Mouse (Mus musculus) small intestine, adult 2 months (tissue): ENCODE data around the gene Soat1. TPM values are rescaled to one million over a fixed set of nuclear protein-coding genes. Genes with fewer than 3 reads are reported as not detected.

Experiments used
- H3K27ac ChIP-seq: fragments of 200-500 bp; 2 replicates; pipeline ENCODE4 v1.5.1; 2012; ENCODE audit warnings: low read depth, low read length, control low read depth, inconsistent platforms; ENCODE audit not compliant: insufficient read depth
- H3K27me3 ChIP-seq: fragments of 200-500 bp; 2 replicates; pipeline ENCODE4 v1.6.1; 2012; ENCODE audit warnings: mild to moderate bottlenecking, moderate library complexity, low read length, inconsistent platforms; ENCODE audit not compliant: control insufficient read depth, insufficient read depth
- H3K36me3 ChIP-seq: fragments of 200-500 bp; 2 replicates; pipeline ENCODE4 v1.6.1; 2012; ENCODE audit warnings: mild to moderate bottlenecking, low read length, control low read depth, inconsistent platforms; ENCODE audit not compliant: control insufficient read depth, insufficient read depth
- H3K4me1 ChIP-seq: fragments of 200-500 bp; 2 replicates; pipeline ENCODE4 v1.6.1; 2012; ENCODE audit warnings: low read length, inconsistent platforms, mixed read lengths; ENCODE audit not compliant: control insufficient read depth, insufficient read depth, insufficient read length
- H3K4me3 ChIP-seq: fragments of 200-500 bp; 2 replicates; pipeline ENCODE4 v1.5.1; 2012; ENCODE audit warnings: low read depth, mild to moderate bottlenecking, control low read depth, inconsistent platforms, low read length, moderate library complexity
- CTCF ChIP-seq: fragments of 200-500 bp; IDR thresholded peaks from 2 replicates; pipeline ENCODE4 v1.5.1; 2012; ENCODE audit warnings: low read depth, mild to moderate bottlenecking, control low read depth, inconsistent platforms, low read length, moderate library complexity, mixed read lengths; ENCODE audit not compliant: insufficient replicate concordance, insufficient read length; ENCODE audit errors: extremely low read depth
- POLR2A ChIP-seq: fragments of 200-500 bp; IDR thresholded peaks from 2 replicates; pipeline ENCODE4 v1.6.1; 2012; ENCODE audit warnings: low read depth, mild to moderate bottlenecking, control low read depth, inconsistent platforms, low read length, moderate library complexity
- WGBS: fragments of 180-500 bp; shearing (Covaris S2); methylation state at CpG from one replicate; pipeline ENCODE4 v1.1.7; 2018; 5-methylcytosine and 5-hydroxymethylcytosine counted together
- polyA plus RNA-seq: library from polyadenylated mRNA; depleted of rRNA; stranded (reverse); fragments of >200 nt; gene quantifications from 2 replicates; pipeline ENCODE4 v1.2.3, GENCODE M21; 2012

Soat1 gene
- polyA plus RNA-seq, 1 experiment: 6.1 TPM

- Histone ChIP-seq H3K36me3 (no peaks in the 10 kb centered on the region), H3K27ac (no peak overlapping the region), H3K4me3 (peak overlapping the region; percentile 43), H3K27me3 (no peaks in the 10 kb centered on the region), H3K4me1 (peaks cover 22% of the 10 kb centered on the region)
- TF ChIP-seq CTCF: no peak
- TF ChIP-seq POLR2A: no peak
- WGBS: 4% methylated on average over 11 of the region's 11 CpGs
These were observed 1.1 kb downstream of the Soat1 start for GRCm38 (mm10) chr1:156473003-156473402.

GRCm38 (mm10) chr1:156471955-156472354 lies 2.2 kb downstream of the Soat1 start:
- peaks cover 20% of the 10 kb centered on the region for H3K4me1 ChIP-seq
- H3K4me3 ChIP-seq: no peak overlapping the region
- H3K27ac ChIP-seq: peak overlapping the region; percentile 54
- no peak for TF ChIP-seq CTCF
- TF ChIP-seq POLR2A: no peak
- 30% methylated on average over 7 of the region's 7 CpGs for WGBS
- no peaks in the 10 kb centered on the region for H3K36me3 ChIP-seq
- no peaks in the 10 kb centered on the region for H3K27me3 ChIP-seq

- H3K36me3 ChIP-seq: no peaks in the 10 kb centered on the region
- peaks cover 18% of the 10 kb centered on the region for H3K4me1 ChIP-seq
- TF ChIP-seq CTCF (no peak), POLR2A (no peak)
- H3K27me3 ChIP-seq: no peaks in the 10 kb centered on the region
- H3K4me3 ChIP-seq: no peak overlapping the region
- WGBS: 29% methylated on average over 3 of the region's 3 CpGs
- H3K27ac ChIP-seq: peak overlapping the region; percentile 79
These were observed 3.1 kb downstream of the Soat1 start for GRCm38 (mm10) chr1:156471071-156471470.

- Histone ChIP-seq H3K36me3 (peaks cover 4% of the 10 kb centered on the region; the same call in 1 of the 2 replicates), H3K27ac (peak overlapping the region; percentile 79), H3K4me3 (no peak overlapping the region), H3K27me3 (no peaks in the 10 kb centered on the region), H3K4me1 (peaks cover 16% of the 10 kb centered on the region)
- WGBS: 21% methylated on average over 7 of the region's 7 CpGs
- TF ChIP-seq POLR2A: no peak
- no peak for TF ChIP-seq CTCF
These were observed 3.6 kb downstream of the Soat1 start for GRCm38 (mm10) chr1:156470557-156470956.

GRCm38 (mm10) chr1:156468576-156468975 lies 5.6 kb downstream of the Soat1 start:
- H3K27ac ChIP-seq: no peak overlapping the region
- TF ChIP-seq POLR2A: no peak
- no peak for TF ChIP-seq CTCF
- H3K4me3 ChIP-seq: no peak overlapping the region
- no peaks in the 10 kb centered on the region for H3K27me3 ChIP-seq
- 60% methylated on average over 3 of the region's 3 CpGs for WGBS
- H3K36me3 ChIP-seq: peaks cover 4% of the 10 kb centered on the region; the same call in 1 of the 2 replicates
- H3K4me1 ChIP-seq: peaks cover 11% of the 10 kb centered on the region; the same call in 1 of the 2 replicates

- WGBS: 26% methylated on average over 12 of the region's 12 CpGs
- Histone ChIP-seq H3K4me1 (peaks cover 13% of the 10 kb centered on the region; the same call in 1 of the 2 replicates), H3K27me3 (no peaks in the 10 kb centered on the region), H3K36me3 (peaks cover 4% of the 10 kb centered on the region; the same call in 1 of the 2 replicates), H3K27ac (no peak overlapping the region), H3K4me3 (no peak overlapping the region)
- TF ChIP-seq POLR2A: no peak
- no peak for TF ChIP-seq CTCF
These were observed 6.4 kb downstream of the Soat1 start for GRCm38 (mm10) chr1:156467655-156468255.

- H3K4me3 ChIP-seq: no peak overlapping the region
- WGBS: 69% methylated on average over 9 of the region's 9 CpGs
- H3K27me3 ChIP-seq: no peaks in the 10 kb centered on the region
- H3K4me1 ChIP-seq: peaks cover 16% of the 10 kb centered on the region; the same call in 1 of the 2 replicates
- H3K36me3 ChIP-seq: peaks cover 4% of the 10 kb centered on the region; the same call in 1 of the 2 replicates
- TF ChIP-seq CTCF (no peak), POLR2A (no peak)
- H3K27ac ChIP-seq: no peak overlapping the region
These were observed 9.2 kb downstream of the Soat1 start for GRCm38 (mm10) chr1:156464963-156465362.

GRCm38 (mm10) chr1:156463981-156464853 lies 9.9 kb downstream of the Soat1 start:
- Histone ChIP-seq H3K36me3 (peaks cover 4% of the 10 kb centered on the region; the same call in 1 of the 2 replicates), H3K27me3 (no peaks in the 10 kb centered on the region), H3K27ac (no peak overlapping the region), H3K4me3 (no peak overlapping the region), H3K4me1 (peaks cover 16% of the 10 kb centered on the region; the same call in 1 of the 2 replicates)
- 40% methylated on average over 8 of the region's 8 CpGs for WGBS
- no peak for TF ChIP-seq CTCF
- TF ChIP-seq POLR2A: no peak
